Mouse (Mus musculus) heart, adult 2 months (tissue): ENCODE data around the gene Cln6.

Experiments used
- CTCF ChIP-seq: fragments of 200-600 bp; IDR thresholded peaks from 2 replicates; pipeline ENCODE4 v1.8.1; 2022; ENCODE audit warnings: antibody characterized with exemption, mild to moderate bottlenecking, moderate library complexity
- POLR2A ChIP-seq: fragments of 200-500 bp; IDR thresholded peaks from 2 replicates; pipeline ENCODE4 v1.6.1; 2011; ENCODE audit warnings: mild to moderate bottlenecking, low read depth, low read length, control low read depth; ENCODE audit not compliant: insufficient read depth

GRCm38 (mm10) chr9:62834906-62835305 lies 3.7 kb upstream of the Cln6 start:
- TF ChIP-seq POLR2A, result no peak
- no peak for TF ChIP-seq CTCF
